Mouse (Mus musculus): ENCODE data around the gene Ctsr. TPM values are rescaled to one million over a fixed set of nuclear protein-coding genes. Genes with fewer than 3 reads are reported as not detected.
"Not testable (repeated sequence)": the region's sequence is repeated elsewhere in the genome, so short reads cannot be mapped to it uniquely, and the experiment has no call there.

Gene Ctsr
- not detected for total RNA-seq (2021)

GRCm38 (mm10) chr13:61164156-61164555, at the start of gene Ctsr:
Gene Ctsr (minus strand): TSS chr13:61164256.
- no peak for DNase-seq
- intact Hi-C loops (cut with DNase I) = no loop called here

GRCm38 (mm10) chr13:61203310-61203709, 39.3 kb upstream of the Ctsr start, which contains the start of gene Cts6:
Gene Cts6 (minus strand): TSS chr13:61203410.
- intact Hi-C loops (cut with DNase I) = no loop called here
- no peak for DNase-seq

- intact Hi-C loops (cut with DNase I); DNase-seq: not testable (repeated sequence)
These were observed 21.3 kb upstream of the Ctsr start for GRCm38 (mm10) chr13:61185151-61185933.

GRCm38 (mm10) chr13:61164622-61165021, 566 bp upstream of the Ctsr start:
- intact Hi-C loops (cut with DNase I) = no loop called here
- no peak for DNase-seq

Other genes with a start within 250 kb of the Ctsr start
- gene Gm49393, start 228.7 kb downstream of the Ctsr start, total RNA-seq (2021) = not detected
- gene Gm49391, start 227.7 kb downstream of the Ctsr start, total RNA-seq (2021) = 1 to 10 TPM; 3.8 to 4.7 TPM
- 10 to 100 TPM; 85.2 to 98.6 TPM for gene Ctla2a, start 227.6 kb downstream of the Ctsr start, total RNA-seq (2021)
- not detected for gene Tpbpa, start 222.3 kb downstream of the Ctsr start, total RNA-seq (2021)
- gene Ctsj, start 158.3 kb downstream of the Ctsr start, total RNA-seq (2021) = not detected
- not detected for gene Ctsq, start 123.6 kb downstream of the Ctsr start, total RNA-seq (2021)
- not detected for gene Cts6, start 39.2 kb upstream of the Ctsr start, total RNA-seq (2021)
- not detected for gene Cts8, start 91.1 kb upstream of the Ctsr start, total RNA-seq (2021)
- not detected for gene Gm49398, start 124.6 kb upstream of the Ctsr start, total RNA-seq (2021)
- not detected for gene Cts7, start 193.9 kb upstream of the Ctsr start, total RNA-seq (2021)